Mouse (Mus musculus): Measurements from ENCODE around the gene Pde10a.

DNA sequence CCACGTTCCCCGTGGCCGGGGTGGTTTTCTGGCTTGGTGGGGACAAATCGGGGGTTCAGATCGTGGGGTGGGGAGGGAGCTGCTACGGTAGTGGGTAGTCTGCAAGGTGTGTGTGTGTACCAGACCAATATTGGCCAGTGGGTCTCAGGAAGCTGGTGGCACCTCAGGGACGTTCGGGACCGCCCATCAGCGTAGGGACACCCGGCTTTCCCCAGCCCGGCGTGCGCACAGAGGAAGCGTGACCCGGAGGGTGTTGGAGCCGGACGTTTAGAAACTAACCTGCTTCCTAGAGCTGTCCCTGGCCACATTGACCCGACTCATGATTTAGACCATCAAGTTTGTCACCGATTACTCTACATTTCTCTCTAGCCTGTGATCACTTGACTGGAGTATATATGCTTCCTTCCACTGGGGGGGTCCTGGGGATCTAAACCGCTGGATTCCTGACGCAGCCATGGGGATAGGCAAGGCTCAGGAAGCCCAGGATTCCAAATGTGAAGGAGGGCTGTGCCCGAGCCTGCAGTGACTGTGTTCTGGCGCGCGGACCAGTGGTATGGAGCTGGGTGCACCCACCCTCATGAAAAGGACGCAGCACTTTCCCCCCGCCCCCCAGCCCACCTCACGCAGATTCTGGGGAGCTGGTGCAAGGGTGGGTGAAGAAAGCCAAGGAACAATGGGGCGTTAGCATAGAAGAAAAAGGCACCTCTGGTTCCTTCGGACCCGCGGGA is 277.2 kb downstream of the Pde10a start:
- TF ChIP-seq POLR2A (IDR thresholded peaks at IDR 0.05; ENCODE audit: insufficient read length, low read depth) = no peak
- TF ChIP-seq MAX (IDR thresholded peaks at IDR 0.05; ENCODE audit: low read depth) = no peak
- no peak for TF ChIP-seq POLR2AphosphoS2 (IDR thresholded peaks at IDR 0.05; ENCODE audit: insufficient read length, low read depth)

Data from myocyte (in vitro differentiated cells).